Mouse (Mus musculus): ENCODE data around the gene Tbc1d4. TPM values are rescaled to one million over a fixed set of nuclear protein-coding genes. Genes with fewer than 3 reads are reported as not detected.

The Tbc1d4 gene
- 81.1 TPM for polyA plus RNA-seq (2014; fragmentation: Illumina TruSeq; extraction: RNeasy Lipid Tissue Mini Kit (QIAGEN cat#74804); ENCODE audit: low read depth, low replicate concordance)

GRCm38 (mm10) chr14:101608519-101609368 is at the start of gene Tbc1d4:
Gene Tbc1d4 (minus strand): TSS chr14:101609191.

DNA sequence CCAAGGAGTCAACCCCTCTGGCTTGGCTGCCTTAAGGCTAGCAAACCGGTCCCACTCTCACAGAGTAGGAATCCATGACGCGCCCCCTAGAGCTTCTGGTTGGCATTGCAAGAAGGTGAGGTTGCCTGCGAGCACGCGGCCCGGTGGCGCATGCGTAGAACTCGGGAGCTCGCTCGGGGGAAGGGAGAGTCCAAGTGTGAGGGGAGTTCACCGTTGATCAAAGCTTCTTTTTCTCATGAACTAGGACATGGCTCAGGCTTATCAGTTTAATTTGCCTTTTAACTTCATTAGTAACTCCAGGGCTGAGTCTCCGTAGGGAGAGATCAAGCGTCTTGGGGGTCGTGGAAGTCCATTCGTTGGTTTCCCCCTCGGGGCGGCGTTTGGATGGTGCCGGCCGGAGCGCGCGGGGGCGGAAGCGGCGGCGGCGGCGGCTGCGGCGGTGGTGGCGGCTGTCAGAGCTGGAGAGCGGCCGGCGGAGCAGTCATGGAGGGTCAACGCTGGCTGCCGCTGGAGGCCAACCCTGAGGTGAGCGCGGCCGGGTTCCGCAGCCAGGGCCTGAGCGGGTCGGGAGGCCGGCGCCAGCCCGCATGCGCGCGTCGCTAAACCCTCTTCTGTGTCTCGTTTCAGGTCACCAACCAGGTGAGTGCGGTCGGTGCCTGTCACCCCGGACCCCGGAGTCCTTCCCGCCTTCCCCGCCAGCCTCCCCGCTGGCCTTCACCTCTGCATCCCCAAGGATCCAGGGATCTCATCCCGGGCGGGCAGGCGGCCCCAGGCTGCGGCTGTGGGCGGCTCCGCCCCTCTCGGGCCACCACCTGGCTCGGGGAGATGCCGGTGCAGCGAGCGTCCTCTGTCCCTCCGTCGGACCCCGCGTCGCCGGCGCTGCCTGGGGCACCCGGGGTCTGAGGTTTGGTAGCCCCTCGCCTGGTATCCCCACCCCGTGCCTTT is 44.9 kb upstream of the Tbc1d4 start, which contains the start of gene Uchl3:
Uchl3 (plus strand) TSS at position 387 of the 945 bp plus-strand sequence.

GRCm38 (mm10) chr14:101640153-101640843 is 31.3 kb upstream of the Tbc1d4 start, which contains the start of gene Commd6:
Gene Commd6 (minus strand): TSS chr14:101640686.

Other genes starting within 250 kb of the Tbc1d4 start
- gene Commd6, start 31.5 kb upstream of the Tbc1d4 start, polyA plus RNA-seq (2014; fragmentation: Illumina TruSeq; extraction: RNeasy Lipid Tissue Mini Kit (QIAGEN cat#74804); ENCODE audit: low read depth, low replicate concordance), result 36.7 TPM
- 60.0 TPM for gene Uchl3, start 44.8 kb upstream of the Tbc1d4 start, polyA plus RNA-seq (2014; fragmentation: Illumina TruSeq; extraction: RNeasy Lipid Tissue Mini Kit (QIAGEN cat#74804); ENCODE audit: low read depth, low replicate concordance)
- gene Gm9922, start 120.6 kb upstream of the Tbc1d4 start, polyA plus RNA-seq (2014; fragmentation: Illumina TruSeq; extraction: RNeasy Lipid Tissue Mini Kit (QIAGEN cat#74804); ENCODE audit: low read depth, low replicate concordance), result not detected
- gene Lmo7, start 120.8 kb upstream of the Tbc1d4 start, polyA plus RNA-seq (2014; fragmentation: Illumina TruSeq; extraction: RNeasy Lipid Tissue Mini Kit (QIAGEN cat#74804); ENCODE audit: low read depth, low replicate concordance), result 277 TPM

Data from heart, adult 10 weeks (tissue).